Mouse (Mus musculus) embryonic facial prominence, embryonic 10.5 days (tissue): ENCODE data around the gene Wdfy4. TPM values are rescaled to one million over a fixed set of nuclear protein-coding genes. Genes with fewer than 3 reads are reported as not detected.
A peak's percentile ranks its signal among the peaks of the same experiment; 100 is the strongest.

Source experiments
- DNase-seq: peaks from one replicate; pipeline ENCODE4 v3.0.0-alpha.2; 2017; ENCODE audit warnings: low spot score
- H3K27ac ChIP-seq: fragments of 300-500 bp; sonication (generic); replicated peaks from 2 replicates; pipeline ENCODE4 v1.5.1; 2016; ENCODE audit warnings: mild to moderate bottlenecking
- H3K27me3 ChIP-seq: fragments of 300-500 bp; sonication (generic); replicated peaks from 2 replicates; pipeline ENCODE4 v1.6.1; 2016; ENCODE audit warnings: low read depth, mild to moderate bottlenecking; ENCODE audit not compliant: poor library complexity, severe bottlenecking
- H3K36me3 ChIP-seq: fragments of 300-500 bp; sonication (generic); replicated peaks from 2 replicates; pipeline ENCODE4 v1.6.1; 2016; ENCODE audit warnings: mild to moderate bottlenecking, moderate library complexity
- H3K4me1 ChIP-seq: fragments of 300-500 bp; sonication (generic); 2 replicates; pipeline ENCODE4 v1.6.1; 2016
- H3K4me3 ChIP-seq: fragments of 300-500 bp; sonication (generic); 2 replicates; pipeline ENCODE4 v1.5.1; 2016; ENCODE audit warnings: mild to moderate bottlenecking, moderate library complexity
- H3K9me3 ChIP-seq: fragments of 300-500 bp; sonication (generic); 2 replicates; pipeline ENCODE4 v1.6.1; 2016; ENCODE audit warnings: mild to moderate bottlenecking
- WGBS: fragments of 180-500 bp; shearing (Covaris S2); methylation state at CpG from one replicate; pipeline ENCODE4 v1.1.7; 2016; 5-methylcytosine and 5-hydroxymethylcytosine counted together
- polyA plus RNA-seq: library from polyadenylated mRNA; unstranded; fragments of >200 nt; fragmentation: Nextera tagmentation; extraction: Ambion mirVana; gene quantifications from 2 replicates; pipeline ENCODE4 v1.2.1, GENCODE M21; 2016

Wdfy4 gene
- polyA plus RNA-seq, 1 experiment from 2014 or later: 0.17 TPM

DNA sequence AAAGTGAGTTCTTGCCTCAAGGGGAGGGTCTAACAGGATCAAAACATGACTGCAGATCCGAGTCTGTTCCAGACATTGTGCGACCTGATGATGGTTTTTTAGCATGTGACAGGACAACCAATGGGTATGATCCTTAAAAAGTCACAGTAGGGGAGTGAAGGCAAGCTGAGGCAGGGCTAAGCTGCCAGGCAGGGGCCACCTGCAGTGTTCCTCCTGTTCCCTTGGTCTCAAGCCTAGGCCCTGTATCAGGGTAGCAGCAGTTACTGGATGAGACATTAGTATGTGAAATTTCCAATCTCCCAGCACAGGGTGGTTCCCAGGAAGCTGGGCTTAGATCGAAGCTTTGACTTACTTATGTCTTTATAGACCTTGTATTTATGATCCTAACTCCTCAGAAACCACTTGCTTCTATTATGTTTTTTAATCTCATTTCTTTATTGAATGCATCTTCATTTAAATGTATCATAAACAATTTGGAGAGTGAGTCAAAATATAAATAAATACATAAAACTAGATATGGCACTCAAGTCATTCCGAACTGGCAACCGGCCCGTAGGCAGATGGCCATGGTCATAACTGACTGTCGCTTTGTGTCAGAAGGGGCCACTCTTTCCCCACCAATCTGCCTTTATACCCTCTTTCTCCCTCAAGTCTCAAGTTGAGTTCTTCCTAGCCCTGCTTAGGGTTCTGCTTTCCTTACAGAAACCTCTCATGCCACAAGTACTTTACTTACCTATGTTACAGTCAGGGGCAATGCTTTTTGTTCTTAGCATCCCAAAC, 126.2 kb downstream of the Wdfy4 start:
- 91% methylated on average over 7 of the region's 7 CpGs for WGBS
- Histone ChIP-seq H3K9me3 (no peaks in the 10 kb centered on the region), H3K4me3 (no peak overlapping the region), H3K27ac (no peak overlapping the region), H3K4me1 (0 out of 2 replicates have a peak, but pooled peaks cover 3% of the 10 kb centered on the region), H3K27me3 (no peaks in the 10 kb centered on the region), H3K36me3 (no peaks in the 10 kb centered on the region)
- DNase-seq: no peak

DNA sequence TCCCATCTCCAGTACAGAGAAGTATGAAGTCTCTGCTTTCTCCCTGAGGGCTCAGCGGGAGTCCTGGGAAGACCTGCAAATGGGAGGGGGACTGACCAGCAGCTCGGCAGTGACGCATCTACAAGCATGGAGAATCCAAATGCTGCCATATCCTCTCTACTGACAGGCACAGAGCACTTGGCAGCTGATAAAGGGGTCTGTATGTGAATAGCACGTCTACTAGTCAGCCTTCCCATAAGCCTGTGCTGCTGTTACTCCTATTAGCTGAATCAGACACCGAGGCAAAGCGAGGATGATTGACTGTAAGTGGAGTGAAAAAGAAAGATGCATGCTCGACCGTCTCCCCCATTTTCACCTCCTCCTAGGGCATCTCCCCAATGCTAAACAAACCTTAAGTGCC, 131.9 kb downstream of the Wdfy4 start:
- H3K27ac ChIP-seq: no peak overlapping the region
- no peak overlapping the region for H3K4me3 ChIP-seq
- no peaks in the 10 kb centered on the region for H3K27me3 ChIP-seq
- H3K4me1 ChIP-seq: 0 out of 2 replicates have a peak, but pooled peaks cover 7% of the 10 kb centered on the region
- DNase-seq: no peak
- no peaks in the 10 kb centered on the region for H3K9me3 ChIP-seq
- no peaks in the 10 kb centered on the region for H3K36me3 ChIP-seq
- WGBS: 67% methylated on average over 8 of the region's 8 CpGs

DNA sequence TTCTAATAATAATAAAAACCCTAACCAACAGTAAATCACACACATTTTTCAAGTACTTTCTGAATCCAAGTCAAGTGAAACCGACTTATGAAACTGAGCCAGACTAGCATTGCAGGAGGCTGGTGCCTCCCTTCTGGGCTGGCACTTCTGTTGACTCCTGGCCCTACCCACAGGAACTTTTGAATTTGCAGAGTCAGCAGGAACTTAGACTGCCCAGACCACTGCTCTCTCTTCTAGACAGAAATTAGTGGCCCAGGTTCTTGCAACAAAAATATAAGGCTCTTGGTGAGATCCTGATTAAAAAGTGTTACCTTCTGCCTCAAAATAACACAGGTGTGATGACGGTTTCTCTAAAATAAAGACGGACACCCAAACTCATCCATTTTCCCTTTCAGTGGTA, 140.1 kb downstream of the Wdfy4 start:
- WGBS: 85% methylated on average over 3 of the region's 3 CpGs

DNA sequence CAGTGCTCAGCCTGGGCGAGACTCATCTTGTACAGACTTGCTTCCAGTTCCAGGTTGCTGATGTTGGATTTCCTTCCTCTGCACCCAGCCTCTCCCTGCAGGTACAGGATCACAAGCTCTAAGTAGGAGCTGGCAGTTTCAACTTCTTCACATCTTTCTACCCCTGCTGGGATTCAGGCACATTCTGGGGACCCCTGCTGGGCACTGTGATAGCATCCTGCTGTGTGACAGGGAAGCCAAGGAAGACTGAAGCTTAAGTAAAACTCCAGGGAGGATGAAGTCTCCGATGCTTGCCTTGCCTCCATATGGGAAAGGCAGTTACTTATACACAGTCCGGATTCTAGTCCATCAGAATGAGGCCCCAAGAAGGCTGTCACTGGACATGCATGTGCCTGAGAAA, 148.5 kb downstream of the Wdfy4 start:
- H3K27me3 ChIP-seq: no peaks in the 10 kb centered on the region
- H3K27ac ChIP-seq: no peak overlapping the region
- H3K36me3 ChIP-seq: no peaks in the 10 kb centered on the region
- no peak overlapping the region for H3K4me3 ChIP-seq
- WGBS: 42% methylated on average over 3 of the region's 3 CpGs
- peak; percentile 25 for DNase-seq
- H3K9me3 ChIP-seq: no peaks in the 10 kb centered on the region
- H3K4me1 ChIP-seq: peaks cover 7% of the 10 kb centered on the region

More for the DNA sequence above, 140.1 kb downstream of the Wdfy4 start:
- Histone ChIP-seq H3K9me3 (no peaks in the 10 kb centered on the region), H3K4me3 (no peak overlapping the region), H3K4me1 (no peaks in the 10 kb centered on the region; the same call in 1 of the 2 replicates), H3K36me3 (no peaks in the 10 kb centered on the region), H3K27me3 (0 out of 2 replicates have a peak, but pooled peaks cover 4% of the 10 kb centered on the region), H3K27ac (no peak overlapping the region)
- no peak for DNase-seq

DNA sequence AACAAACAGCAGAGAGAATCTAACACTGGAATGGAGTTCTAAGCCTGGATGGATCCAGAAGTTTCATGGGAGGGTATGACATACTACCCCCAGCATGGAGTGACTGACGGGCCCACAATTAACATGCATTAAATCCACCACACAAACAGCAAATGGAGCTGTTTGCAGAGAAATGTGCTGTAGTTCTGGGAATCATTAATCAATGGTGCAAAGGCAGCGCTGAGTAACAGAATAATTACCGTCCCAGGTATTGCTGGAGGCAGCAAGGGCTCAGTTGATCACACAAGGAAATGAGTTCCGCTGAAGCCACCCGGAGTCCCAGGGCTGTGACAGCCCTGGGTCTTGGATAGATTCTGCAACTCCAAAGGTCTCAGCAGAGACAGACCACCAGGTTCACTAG, 149.9 kb downstream of the Wdfy4 start:
- Histone ChIP-seq H3K4me1 (peaks cover 7% of the 10 kb centered on the region), H3K4me3 (no peak overlapping the region), H3K36me3 (no peaks in the 10 kb centered on the region), H3K27ac (no peak overlapping the region), H3K9me3 (no peaks in the 10 kb centered on the region), H3K27me3 (no peaks in the 10 kb centered on the region)
- no peak for DNase-seq
- 54% methylated on average over 5 of the region's 5 CpGs for WGBS

DNA sequence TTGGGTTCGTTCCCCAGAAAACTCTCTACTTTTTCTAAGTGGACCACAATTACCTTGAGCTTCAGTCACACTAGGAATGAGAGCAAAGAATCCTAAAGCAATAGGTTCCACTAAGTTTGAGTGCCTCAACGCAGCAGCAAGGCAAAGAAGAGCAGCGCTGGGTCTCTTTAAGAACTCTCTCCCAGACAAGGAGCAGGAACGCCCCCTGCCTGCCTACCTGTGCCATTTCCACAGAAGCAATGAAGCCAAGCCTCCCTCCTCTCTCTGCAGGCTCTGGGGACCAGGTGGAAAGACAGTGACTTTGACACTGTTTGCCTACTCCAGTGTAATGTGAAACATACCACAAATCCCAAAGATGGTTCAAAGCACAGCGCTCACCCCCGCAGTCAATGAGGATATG, 151.9 kb downstream of the Wdfy4 start:
- DNase-seq: peak; percentile 56
- no peaks in the 10 kb centered on the region for H3K9me3 ChIP-seq
- 40% methylated on average over 6 of the region's 6 CpGs for WGBS
- H3K4me1 ChIP-seq: peaks cover 7% of the 10 kb centered on the region
- H3K27me3 ChIP-seq: no peaks in the 10 kb centered on the region
- no peak overlapping the region for H3K4me3 ChIP-seq
- no peaks in the 10 kb centered on the region for H3K36me3 ChIP-seq
- no peak overlapping the region for H3K27ac ChIP-seq

DNA sequence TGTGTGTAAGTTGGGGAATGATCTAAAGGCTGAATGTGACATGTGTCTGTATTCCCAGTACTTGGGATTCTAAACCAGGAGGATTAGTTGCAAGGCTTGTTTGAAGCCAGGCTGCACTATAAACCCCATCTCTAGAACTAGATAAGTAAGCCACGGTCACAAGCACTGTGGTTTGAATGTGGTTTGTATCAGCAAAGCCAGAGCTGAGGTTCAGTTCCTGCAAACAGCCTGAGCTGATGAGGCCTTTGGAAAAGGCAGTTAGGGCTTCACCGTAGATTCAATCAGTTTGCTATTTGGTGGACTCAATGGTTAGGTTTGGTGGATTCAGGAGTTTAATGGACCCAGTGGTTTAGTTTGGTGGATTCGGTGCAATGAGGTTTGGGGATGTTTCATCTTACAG, 154.5 kb downstream of the Wdfy4 start:
- H3K9me3 ChIP-seq: no peaks in the 10 kb centered on the region
- no peak overlapping the region for H3K4me3 ChIP-seq
- no peak overlapping the region for H3K27ac ChIP-seq
- no peaks in the 10 kb centered on the region for H3K36me3 ChIP-seq
- no peaks in the 10 kb centered on the region for H3K27me3 ChIP-seq
- WGBS: 79% methylated on average over 3 of the region's 3 CpGs
- DNase-seq: no peak
- H3K4me1 ChIP-seq: peaks cover 7% of the 10 kb centered on the region

DNA sequence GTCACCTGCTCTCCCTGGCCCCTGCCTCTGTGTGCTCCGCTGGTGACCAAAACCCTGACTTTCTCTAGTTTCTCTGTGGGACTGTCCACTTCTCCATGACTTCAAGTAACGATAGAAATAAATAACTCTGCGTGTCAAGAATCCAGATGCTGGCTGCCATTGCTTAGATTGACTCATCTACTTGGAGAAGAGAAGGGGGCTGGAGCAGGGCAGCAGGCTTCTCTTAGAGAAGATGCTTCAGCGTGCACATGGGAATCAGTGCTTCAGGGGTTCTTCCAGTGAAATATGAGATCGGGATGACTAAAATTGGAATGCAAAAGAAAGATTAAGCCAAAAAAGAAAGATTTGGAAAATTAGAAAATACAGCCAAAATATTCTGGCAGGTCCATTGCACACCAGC, 165.7 kb downstream of the Wdfy4 start:
- Histone ChIP-seq H3K36me3 (no peaks in the 10 kb centered on the region), H3K27ac (no peak overlapping the region), H3K4me3 (no peak overlapping the region), H3K27me3 (no peaks in the 10 kb centered on the region), H3K9me3 (no peaks in the 10 kb centered on the region), H3K4me1 (peaks cover 6% of the 10 kb centered on the region)
- 52% methylated on average over 5 of the region's 5 CpGs for WGBS
- DNase-seq: no peak

DNA sequence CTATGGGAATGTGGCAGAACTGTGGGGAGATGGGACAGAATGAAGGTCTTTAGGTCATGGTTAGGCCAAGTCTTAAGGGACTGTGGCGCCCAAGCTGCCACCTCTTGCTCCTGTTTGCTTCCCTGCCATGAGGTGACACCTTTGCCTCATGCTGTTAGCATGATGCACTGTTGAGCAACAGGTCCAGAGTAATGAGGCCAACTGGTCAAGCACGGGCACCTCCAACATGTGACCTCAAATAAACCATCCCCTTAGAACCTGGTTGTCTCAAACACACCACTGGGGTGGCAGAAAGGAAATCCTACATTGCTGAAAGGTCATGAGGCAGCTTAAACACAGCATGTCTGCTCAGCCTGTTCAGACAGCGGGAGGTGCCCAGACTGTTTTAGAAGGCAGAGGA, 166.3 kb downstream of the Wdfy4 start:
- H3K36me3 ChIP-seq: no peaks in the 10 kb centered on the region
- no peak for DNase-seq
- H3K27ac ChIP-seq: no peak overlapping the region
- no peak overlapping the region for H3K4me3 ChIP-seq
- 77% methylated on average over 3 of the region's 3 CpGs for WGBS
- H3K9me3 ChIP-seq: no peaks in the 10 kb centered on the region
- peaks cover 6% of the 10 kb centered on the region for H3K4me1 ChIP-seq
- no peaks in the 10 kb centered on the region for H3K27me3 ChIP-seq

DNA sequence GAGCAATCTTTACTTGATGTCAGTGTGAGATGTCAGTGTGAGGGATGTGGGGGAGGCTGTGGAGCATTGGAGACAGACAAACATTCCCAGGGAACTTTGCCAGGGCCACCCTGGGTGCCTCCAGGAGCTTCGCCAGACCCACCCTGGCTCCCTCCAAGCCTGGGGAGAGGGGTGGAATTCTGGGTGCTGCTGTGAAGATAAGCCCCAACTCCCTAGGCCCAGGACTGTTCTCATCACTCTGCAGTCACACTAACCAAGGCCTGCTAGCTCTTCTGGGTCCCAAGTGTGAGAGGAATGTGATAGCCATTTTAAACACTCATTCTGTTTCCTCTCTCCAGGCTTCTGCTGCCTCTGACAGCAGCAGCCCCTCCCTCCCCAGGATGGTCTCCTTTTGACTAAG, 177.7 kb downstream of the Wdfy4 start:
- H3K4me1 ChIP-seq: no peaks in the 10 kb centered on the region
- H3K27ac ChIP-seq: no peak overlapping the region
- no peak overlapping the region for H3K4me3 ChIP-seq
- H3K36me3 ChIP-seq: no peaks in the 10 kb centered on the region
- DNase-seq: no peak
- peaks cover 4% of the 10 kb centered on the region for H3K9me3 ChIP-seq
- WGBS: 76% methylated on average over 1 of the region's 1 CpGs
- H3K27me3 ChIP-seq: no peaks in the 10 kb centered on the region

DNA sequence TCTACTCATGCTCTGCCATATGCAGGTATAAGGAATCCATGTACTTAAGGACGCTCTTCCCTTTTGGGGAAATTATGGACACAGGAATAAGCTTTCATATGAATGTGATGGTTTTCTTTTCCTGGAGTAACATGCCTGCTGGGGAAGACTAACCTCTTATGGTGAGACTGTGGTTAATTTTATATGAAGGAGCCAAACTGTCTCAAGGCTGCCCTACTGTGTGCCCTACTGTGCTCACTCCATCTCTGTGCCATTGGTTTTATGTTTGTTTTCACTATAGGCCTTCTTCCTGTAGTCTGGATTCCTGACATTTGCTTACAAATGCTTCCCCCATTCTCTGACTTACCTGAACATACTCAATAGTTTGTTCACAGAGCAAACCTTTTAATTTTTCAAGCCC, 180.2 kb downstream of the Wdfy4 start:
- Histone ChIP-seq H3K36me3 (no peaks in the 10 kb centered on the region), H3K27ac (no peak overlapping the region), H3K27me3 (no peaks in the 10 kb centered on the region), H3K9me3 (peaks cover 4% of the 10 kb centered on the region), H3K4me1 (peaks cover 6% of the 10 kb centered on the region), H3K4me3 (no peak overlapping the region)
- DNase-seq: no peak
- WGBS: 97% methylated on average over 1 of the region's 1 CpGs

DNA sequence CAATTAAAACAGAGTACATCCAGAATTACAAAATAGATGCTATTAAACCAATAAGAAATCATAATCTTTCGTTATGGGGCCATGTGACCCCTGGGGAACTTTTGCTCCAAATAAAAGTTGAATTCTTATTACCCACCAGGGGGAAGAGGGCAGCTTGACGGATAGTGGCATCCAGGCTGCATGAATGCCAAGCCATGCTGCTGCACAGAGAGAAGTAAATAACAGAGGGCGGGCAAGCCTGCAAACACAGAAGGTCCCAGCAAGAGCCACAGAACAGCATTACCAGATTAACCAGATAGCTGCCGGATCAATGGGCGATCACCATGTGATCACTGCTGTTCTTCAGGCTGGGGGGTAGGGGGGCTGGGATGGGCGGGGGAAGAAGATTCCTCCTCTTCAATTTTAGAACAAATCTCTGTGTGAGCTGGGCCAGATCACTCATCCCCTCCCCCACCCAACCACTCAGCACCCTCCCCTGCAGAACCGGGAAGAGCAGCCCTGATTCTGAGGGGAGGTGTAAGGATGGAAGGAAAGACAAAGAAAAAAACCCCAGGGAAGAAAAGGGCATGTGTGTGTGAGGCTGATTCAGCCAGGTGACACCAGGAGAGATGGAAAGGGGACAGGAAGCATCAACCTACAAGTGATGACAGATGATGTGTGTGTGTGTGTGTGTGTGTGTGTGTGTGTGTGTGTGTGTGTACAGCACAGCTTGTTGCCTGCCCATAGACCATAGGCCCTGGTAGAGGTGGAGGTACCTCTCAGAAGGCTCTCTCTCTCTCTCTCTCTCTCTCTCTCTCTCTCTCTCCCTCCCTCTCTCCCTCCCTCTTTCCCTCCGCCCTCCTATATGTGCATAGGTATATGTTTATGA, 185.0 kb downstream of the Wdfy4 start:
- no peak overlapping the region for H3K4me3 ChIP-seq
- H3K27ac ChIP-seq: 0 out of 2 replicates have a peak overlapping the region, but pooled peaks have one; percentile 35
- H3K36me3 ChIP-seq: no peaks in the 10 kb centered on the region

More for the DNA sequence above, 185.0 kb downstream of the Wdfy4 start:
- H3K4me1 ChIP-seq: peaks cover 21% of the 10 kb centered on the region
- WGBS: 27% methylated on average over 8 of the region's 8 CpGs
- 0 out of 2 replicates have a peak, but pooled peaks cover 4% of the 10 kb centered on the region for H3K27me3 ChIP-seq
- DNase-seq: no peak
- peaks cover 4% of the 10 kb centered on the region for H3K9me3 ChIP-seq
